Mouse (Mus musculus): Measurements from ENCODE around the gene Lsm14b.

- TF ChIP-seq CTCF (IDR thresholded peaks at IDR 0.05; ENCODE audit: low read depth, low read length) (no peak), POLR2A (IDR thresholded peaks at IDR 0.05; ENCODE audit: extremely low read depth, insufficient read depth, low read length) (no peak)
Observed at GRCm38 (mm10) chr2:180027768-180028167, 3.0 kb downstream of the Lsm14b start.
